Mouse (Mus musculus) embryonic facial prominence, embryonic 14.5 days (tissue): Measurements from ENCODE around the gene Glt28d2. TPM values are rescaled to one million over a fixed set of nuclear protein-coding genes. Genes with fewer than 3 reads are reported as not detected.

Experiments
- ATAC-seq: fragments of 200-750 bp; cut with Nextera tagmentation; 2 replicates; pipeline ENCODE4 v1.8.0; 2017; ENCODE audit warnings: low read depth, moderate number of reproducible peaks, moderate TSS enrichment
- DNase-seq: peaks from one replicate; pipeline ENCODE4 v3.0.0-alpha.2; 2015; ENCODE audit warnings: low spot score
- H3K27ac ChIP-seq: fragments of 300-500 bp; sonication (generic); replicated peaks from 2 replicates; pipeline ENCODE4 v1.5.1; 2014; ENCODE audit warnings: low read depth, mild to moderate bottlenecking, low read length, moderate library complexity
- H3K27me3 ChIP-seq: fragments of 300-500 bp; sonication (generic); replicated peaks from 2 replicates; pipeline ENCODE4 v1.6.1; 2014; ENCODE audit warnings: low read length; ENCODE audit not compliant: control insufficient read depth, insufficient read depth
- H3K36me3 ChIP-seq: fragments of 300-500 bp; sonication (generic); 2 replicates; pipeline ENCODE4 v1.6.1; 2014; ENCODE audit warnings: low read length, mixed read lengths; ENCODE audit not compliant: control insufficient read depth, insufficient read depth
- H3K4me1 ChIP-seq: fragments of 300-500 bp; sonication (generic); 2 replicates; pipeline ENCODE4 v1.6.1; 2014; ENCODE audit warnings: antibody characterized with exemption, low read length; ENCODE audit not compliant: control insufficient read depth, insufficient read depth
- H3K4me2 ChIP-seq: fragments of 300-500 bp; sonication (generic); 2 replicates; pipeline ENCODE4 v1.6.1; 2014; ENCODE audit warnings: low read depth, mild to moderate bottlenecking, low read length, moderate library complexity, mixed read lengths
- H3K4me3 ChIP-seq: fragments of 300-500 bp; sonication (generic); 2 replicates; pipeline ENCODE4 v1.5.1; 2014; ENCODE audit warnings: low read depth, mild to moderate bottlenecking, low read length
- H3K9ac ChIP-seq: fragments of 300-500 bp; sonication (generic); 2 replicates; pipeline ENCODE4 v1.6.1; 2014; ENCODE audit warnings: low read depth, mild to moderate bottlenecking, low read length, moderate library complexity, mixed read lengths
- H3K9me3 ChIP-seq: fragments of 300-500 bp; sonication (generic); 2 replicates; pipeline ENCODE4 v1.6.1; 2016; ENCODE audit warnings: low read length; ENCODE audit not compliant: control insufficient read depth
- whole genome bisulfite sequencing: fragments of 180-500 bp; shearing (Covaris S2); extraction: QIAGEN DNeasy Blood & Tissue Kit; methylation state at CpG from one replicate; pipeline ENCODE4 v1.1.7; 2014; 5-methylcytosine and 5-hydroxymethylcytosine counted together
- polyA plus RNA-seq: library from polyadenylated mRNA; unstranded; fragments of >200 nt; fragmentation: Nextera tagmentation; extraction: Ambion mirVana; gene quantifications from 2 replicates; pipeline ENCODE4 v1.2.1, GENCODE M21; 2014

Gene Glt28d2
- polyA plus RNA-seq: 2.6 and 2.7 TPM in 2 replicates

GRCm38 (mm10) chr3:85887239-85887827, at the start of gene Glt28d2, which contains the start of gene Gm37240:
TSS of gene Glt28d2 (minus strand) at chr3:85887516.
TSS of gene Gm37240 (minus strand) at chr3:85887518.
- Histone ChIP-seq H3K4me2 (peak within 1 kb of the TSS; percentile 86), H3K4me1 (peaks cover 12% of the 10 kb centered on the region), H3K9me3 (no peaks in the 10 kb centered on the region), H3K9ac (peak within 1 kb of the TSS; percentile 66), H3K27me3 (no peaks in the 10 kb centered on the region), H3K4me3 (peak within 1 kb of the TSS; percentile 53), H3K36me3 (no peaks in the 10 kb centered on the region), H3K27ac (peak within 1 kb of the TSS; percentile 68)
- WGBS: 0% methylated on average over 17 of the region's 48 CpGs
- DNase-seq (peak; percentile 96), ATAC-seq (peak; percentile 94)

DNA sequence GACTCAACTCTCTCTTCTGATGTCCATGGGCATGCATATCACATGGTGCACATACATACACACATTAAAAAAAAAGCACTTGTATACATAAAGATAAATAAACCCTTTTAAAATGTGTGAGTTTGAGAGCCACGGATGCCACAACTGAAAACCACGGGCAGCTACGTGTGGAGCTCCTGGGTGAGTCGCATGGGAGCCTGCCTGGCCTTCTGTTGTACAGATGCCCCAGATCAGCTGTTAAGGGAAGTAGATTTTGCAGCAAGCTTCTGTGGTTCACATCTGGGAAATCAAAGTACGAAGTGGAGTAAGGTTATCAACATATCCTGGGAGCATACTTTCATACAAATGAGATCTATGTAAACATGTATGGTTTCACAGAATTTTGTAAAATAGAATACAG, 46.3 kb upstream of the Glt28d2 start:
- DNase-seq (no peak), ATAC-seq (no peak)
- Histone ChIP-seq H3K9me3 (no peaks in the 10 kb centered on the region), H3K4me3 (no peak overlapping the region), H3K27ac (no peak overlapping the region), H3K36me3 (no peaks in the 10 kb centered on the region), H3K27me3 (no peaks in the 10 kb centered on the region), H3K4me2 (no peak overlapping the region), H3K4me1 (no peaks in the 10 kb centered on the region), H3K9ac (no peak overlapping the region)
- 82% methylated on average over 5 of the region's 5 CpGs for WGBS

DNA sequence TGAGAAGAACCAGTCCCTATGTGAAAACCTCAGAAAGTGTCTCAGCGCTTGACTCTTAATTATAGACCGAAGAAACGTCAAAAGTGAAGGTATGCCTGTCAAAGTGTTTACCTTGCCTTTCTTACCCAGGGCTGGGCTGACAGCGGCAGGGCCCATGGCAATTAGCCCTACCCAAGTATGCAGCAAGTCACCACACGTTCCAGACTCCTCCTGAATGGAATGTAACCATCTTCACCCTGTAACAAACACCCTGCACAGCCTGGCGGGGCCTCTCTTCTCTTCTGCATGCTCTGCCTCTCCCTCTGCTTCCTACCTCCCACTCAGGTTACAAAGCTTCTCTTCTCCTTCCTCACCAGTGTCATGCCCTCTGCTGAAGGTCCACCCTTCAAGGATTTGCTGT, 44.5 kb upstream of the Glt28d2 start:
- Histone ChIP-seq H3K36me3 (no peaks in the 10 kb centered on the region), H3K27me3 (no peaks in the 10 kb centered on the region), H3K27ac (no peak overlapping the region; the same call in 1 of the 2 replicates), H3K4me2 (no peak overlapping the region), H3K4me1 (no peaks in the 10 kb centered on the region), H3K4me3 (no peak overlapping the region), H3K9me3 (no peaks in the 10 kb centered on the region), H3K9ac (no peak overlapping the region)
- peak; percentile 88 for ATAC-seq
- WGBS: 70% methylated on average over 6 of the region's 6 CpGs
- peak; percentile 77 for DNase-seq

- Histone ChIP-seq H3K27ac (no peak overlapping the region), H3K36me3 (no peaks in the 10 kb centered on the region), H3K27me3 (no peaks in the 10 kb centered on the region), H3K4me1 (no peaks in the 10 kb centered on the region), H3K4me2 (no peak overlapping the region), H3K9me3 (no peaks in the 10 kb centered on the region), H3K4me3 (no peak overlapping the region), H3K9ac (no peak overlapping the region)
- WGBS: 78% methylated on average over 11 of the region's 11 CpGs
- DNase-seq (no peak), ATAC-seq (no peak)
Measured at GRCm38 (mm10) chr3:85930671-85931255, 43.4 kb upstream of the Glt28d2 start.

GRCm38 (mm10) chr3:85929711-85930110, 42.4 kb upstream of the Glt28d2 start:
- Histone ChIP-seq H3K9ac (no peak overlapping the region), H3K4me2 (no peak overlapping the region), H3K36me3 (no peaks in the 10 kb centered on the region), H3K27me3 (no peaks in the 10 kb centered on the region), H3K9me3 (no peaks in the 10 kb centered on the region), H3K27ac (no peak overlapping the region), H3K4me1 (no peaks in the 10 kb centered on the region), H3K4me3 (no peak overlapping the region)
- no peak for DNase-seq
- 77% methylated on average over 5 of the region's 5 CpGs for WGBS
- ATAC-seq: 0 out of 2 replicates have a peak, but pooled peaks have one; percentile 34

- H3K4me1 ChIP-seq: no peaks in the 10 kb centered on the region
- H3K9me3 ChIP-seq: no peaks in the 10 kb centered on the region
- H3K36me3 ChIP-seq: no peaks in the 10 kb centered on the region
- H3K27me3 ChIP-seq: no peaks in the 10 kb centered on the region
- peak; percentile 16 for DNase-seq
- no peak overlapping the region for H3K9ac ChIP-seq
- no peak overlapping the region for H3K4me3 ChIP-seq
- WGBS: 80% methylated on average over 5 of the region's 5 CpGs
- ATAC-seq: no peak
- H3K4me2 ChIP-seq: no peak overlapping the region
- no peak overlapping the region for H3K27ac ChIP-seq
Measured at GRCm38 (mm10) chr3:85928140-85928611, 40.9 kb upstream of the Glt28d2 start.

DNA sequence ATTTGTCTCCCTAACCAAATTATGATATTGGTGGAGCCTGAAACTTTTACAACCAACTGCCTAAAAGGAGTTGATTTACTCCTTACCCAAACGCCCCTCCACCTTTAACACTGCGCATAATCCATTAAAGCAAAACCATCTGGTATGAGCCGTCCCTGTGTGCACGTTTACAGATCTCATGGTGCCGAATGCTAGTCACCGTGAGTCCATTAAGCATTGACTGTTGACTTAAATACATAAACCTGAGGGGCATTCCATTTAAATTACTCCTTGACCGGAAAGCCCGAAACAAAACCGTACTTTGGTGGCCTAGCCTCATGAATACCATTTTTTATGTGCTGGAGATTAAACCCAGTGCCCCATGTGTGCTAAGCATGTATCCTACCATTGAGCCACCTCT, 40.0 kb upstream of the Glt28d2 start:
- Histone ChIP-seq H3K9me3 (no peaks in the 10 kb centered on the region), H3K9ac (no peak overlapping the region), H3K27ac (no peak overlapping the region), H3K4me1 (no peaks in the 10 kb centered on the region), H3K36me3 (no peaks in the 10 kb centered on the region), H3K4me3 (no peak overlapping the region), H3K4me2 (no peak overlapping the region), H3K27me3 (no peaks in the 10 kb centered on the region)
- 55% methylated on average over 9 of the region's 9 CpGs for WGBS
- no peak for ATAC-seq
- DNase-seq: no peak

- H3K4me1 ChIP-seq: no peaks in the 10 kb centered on the region
- no peaks in the 10 kb centered on the region for H3K9me3 ChIP-seq
- H3K27ac ChIP-seq: no peak overlapping the region
- H3K4me3 ChIP-seq: no peak overlapping the region
- DNase-seq: peak; percentile 87
- H3K9ac ChIP-seq: no peak overlapping the region
- 35% methylated on average over 18 of the region's 18 CpGs for WGBS
- no peaks in the 10 kb centered on the region for H3K27me3 ChIP-seq
- H3K36me3 ChIP-seq: no peaks in the 10 kb centered on the region
- peak overlapping the region; percentile 37 for H3K4me2 ChIP-seq
- ATAC-seq: peak; percentile 79
Measured at GRCm38 (mm10) chr3:85923954-85924945, 36.9 kb upstream of the Glt28d2 start.
